Mouse (Mus musculus): ENCODE measurements around the gene Pnliprp1.

DNA sequence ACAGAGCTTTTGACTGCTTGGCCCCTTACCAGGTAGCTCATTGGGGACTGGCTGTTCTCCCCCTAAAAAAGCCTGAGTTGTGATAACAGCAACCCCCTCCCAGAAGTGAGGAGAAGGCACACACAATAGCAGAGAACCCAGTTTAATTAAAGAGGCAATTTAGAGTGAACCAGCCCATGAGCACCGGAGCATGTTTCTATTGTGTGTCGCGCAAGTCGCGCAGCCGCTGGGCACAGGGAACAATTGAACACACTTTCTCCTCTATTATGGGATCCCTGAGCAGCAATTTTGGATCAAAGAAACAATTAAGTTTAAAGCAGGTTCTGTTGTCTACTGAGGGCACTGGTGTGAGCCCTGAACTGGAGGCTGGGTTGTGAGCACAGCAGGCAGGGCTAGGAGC, 38.6 kb downstream of the Pnliprp1 start:
- no peak for TF ChIP-seq MYB (IDR thresholded peaks at IDR 0.05; ENCODE audit: low read depth, low read length)
- TF ChIP-seq CTCF (IDR thresholded peaks at IDR 0.05 in 2 of 3, conservative IDR thresholded peaks at IDR 0.05 in 1 of 3; ENCODE audit: control insufficient read depth in 1 of 3, insufficient read depth in 1 of 3, low read depth in 2 of 3, low read length in 3 of 3, poor library complexity in 1 of 3, severe bottlenecking in 1 of 3): no peak
- TF ChIP-seq MAX (IDR thresholded peaks at IDR 0.05; ENCODE audit: low read length): no peak
- TF ChIP-seq SIN3A (IDR thresholded peaks at IDR 0.05; ENCODE audit: low read length): no peak
- no peak for TF ChIP-seq E2F4 (IDR thresholded peaks at IDR 0.05; ENCODE audit: borderline replicate concordance, low read depth, low read length)
- TF ChIP-seq TCF12 (IDR thresholded peaks at IDR 0.05; ENCODE audit: low read depth, low read length): no peak
- no peak for TF ChIP-seq GATA1 (IDR thresholded peaks at IDR 0.05; ENCODE audit: low read depth, low read length)
- no peak for TF ChIP-seq EP300 (IDR thresholded peaks at IDR 0.05; ENCODE audit: low read depth in 1 of 2, low read length in 2 of 2)
- TF ChIP-seq CHD1 (IDR thresholded peaks at IDR 0.05; ENCODE audit: low read depth, low read length): no peak
- TF ChIP-seq RCOR1 (IDR thresholded peaks at IDR 0.05; ENCODE audit: low read depth, low read length): no peak
- TF ChIP-seq POLR2A (IDR thresholded peaks at IDR 0.05; ENCODE audit: control insufficient read depth in 1 of 2, insufficient read depth in 1 of 2, low read depth in 1 of 2, low read length in 2 of 2, poor library complexity in 1 of 2): no peak
- no peak for TF ChIP-seq JUND (IDR thresholded peaks at IDR 0.05; ENCODE audit: low read depth, low read length)
- TF ChIP-seq TBP (IDR thresholded peaks at IDR 0.05; ENCODE audit: low read depth, low read length): no peak
- TF ChIP-seq NRF1 (IDR thresholded peaks at IDR 0.05; ENCODE audit: insufficient read depth, low read depth, low read length, poor library complexity, severe bottlenecking): no peak
